Mouse (Mus musculus) testis, adult 10 weeks (tissue): Measurements from ENCODE around the gene Vmn2r22. TPM values are rescaled to one million over a fixed set of nuclear protein-coding genes. Genes with fewer than 3 reads are reported as not detected.

Source experiments
- polyA plus RNA-seq: library from polyadenylated mRNA; stranded (reverse); fragments of 350-450 nt; fragmentation: Illumina TruSeq; extraction: RNeasy Lipid Tissue Mini Kit (QIAGEN cat#74804); gene quantifications from one replicate; pipeline ENCODE4 v1.2.3, GENCODE M21; 2014; ENCODE audit warnings: low read depth, low replicate concordance

The Vmn2r22 gene
- polyA plus RNA-seq, result not detected

DNA sequence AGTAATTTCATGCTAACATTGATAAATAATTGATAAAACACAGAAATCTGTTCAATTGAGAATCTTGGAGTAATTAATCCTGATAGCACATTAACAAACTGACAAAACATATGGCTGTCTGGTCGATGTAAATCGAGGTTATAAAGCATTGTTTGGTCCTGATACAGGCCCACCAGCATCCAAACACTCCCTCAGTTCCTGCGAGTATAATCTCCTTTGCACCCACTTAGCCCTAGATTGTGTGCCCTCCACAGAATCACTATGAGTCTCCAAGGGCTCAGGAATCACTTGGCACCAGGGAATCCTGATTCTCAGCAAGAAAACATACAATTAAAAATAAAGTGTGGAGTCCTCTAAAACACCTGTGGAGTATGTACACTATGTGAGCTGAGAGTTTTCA, at the start of gene Vmn2r22:
TSS of gene Vmn2r22 (minus strand) at position 101 of the 400 bp plus-strand sequence.

Other genes starting within 250 kb of the Vmn2r22 start
- 0.01 TPM for gene Vmn2r20, start 232.6 kb downstream of the Vmn2r22 start, polyA plus RNA-seq
- gene Vmn2r21, start 117.3 kb downstream of the Vmn2r22 start, polyA plus RNA-seq, result not detected
- not detected for gene Vmn2r23, start 51.9 kb upstream of the Vmn2r22 start, polyA plus RNA-seq
- gene Vmn2r24, start 128.2 kb upstream of the Vmn2r22 start, polyA plus RNA-seq, result 0.03 TPM
- gene Vmn2r25, start 202.7 kb upstream of the Vmn2r22 start, polyA plus RNA-seq, result not detected